Comparison of ENCODE assay signal across 9 mouse cellular contexts in genomic region chr1:21960421-21961250, GRCm38 (mm10). TPM values are rescaled to one million over a fixed set of nuclear protein-coding genes. Genes with fewer than 3 reads are reported as not detected.
DNase-seq lines count a peak whose midpoint lies in the region; ATAC-seq and TF ChIP-seq lines count a peak whose summit lies in the region.
"Had no signal": no experiment of that assay in that cellular context is flagged by ENCODE, and none has a peak within 500 bp of the region (broad histone marks: within the 10 kb centered on the region; RNA-seq: fewer than 3 reads in every experiment).

No protein-coding gene starts in this region.

- H3K36me3 ChIP-seq in forebrain, embryonic 15.5 days, result no peaks in the 10 kb centered on the region
- H3K36me3 ChIP-seq in hindbrain, embryonic 12.5 days, result no peaks in the 10 kb centered on the region
- no peaks in the 10 kb centered on the region for H3K36me3 ChIP-seq in limb, embryonic 10.5 days
- no peaks in the 10 kb centered on the region for H3K36me3 ChIP-seq in midbrain, embryonic 11.5 days (ENCODE audit: control insufficient read depth, insufficient read depth, low read length)
- H3K36me3 ChIP-seq: G1E had no signal

- peak; percentile 74 for ATAC-seq in forebrain, embryonic 15.5 days (replicated peaks)
- ATAC-seq in hindbrain, embryonic 12.5 days (ENCODE audit: low FRiP score), result peak; percentile 35
- ATAC-seq in midbrain, embryonic 11.5 days (ENCODE audit: low FRiP score), result peak; percentile 76

- peak in 1 of 2 experiments; percentile 29 for DNase-seq in cerebellum, adult 2 months
- no peak for DNase-seq in cerebellum, adult 9-10 months
- peak; percentile 53 for DNase-seq in R1 (ENCODE audit: low read depth, low spot score)
- DNase-seq in limb, embryonic 10.5 days (ENCODE audit: low spot score), result peak; percentile 64
- peak; percentile 94 for DNase-seq in midbrain, embryonic 11.5 days (ENCODE audit: low spot score, missing footprints)
- peak; percentile 80 to 81 for DNase-seq in spleen, postnatal 36 days (ENCODE audit: low spot score in 2 of 2)

- H3K9ac ChIP-seq in forebrain, embryonic 15.5 days (replicated peaks), result peak overlapping the region; percentile 61
- peak overlapping the region; percentile 70 for H3K9ac ChIP-seq in hindbrain, embryonic 12.5 days
- H3K9ac ChIP-seq in midbrain, embryonic 11.5 days (ENCODE audit: low read length), result peak overlapping the region; percentile 66

- TF ChIP-seq CTCF in cerebellum, adult 2 months (IDR thresholded peaks at IDR 0.05; ENCODE audit: borderline replicate concordance, insufficient read depth, low read depth, low read length), result no peak

- peak overlapping the region; percentile 20 for H3K4me3 ChIP-seq in cerebellum, adult 2 months (replicated peaks; ENCODE audit: insufficient read depth, low read depth, low read length)
- peak overlapping the region; percentile 67 for H3K4me3 ChIP-seq in forebrain, embryonic 15.5 days
- H3K4me3 ChIP-seq in hindbrain, embryonic 12.5 days, result peak overlapping the region; percentile 80
- H3K4me3 ChIP-seq in limb, embryonic 10.5 days, result peak overlapping the region; percentile 74
- peak overlapping the region; percentile 63 for H3K4me3 ChIP-seq in midbrain, embryonic 11.5 days (ENCODE audit: low read depth, low read length)

- TF ChIP-seq POLR2A in cerebellum, adult 2 months (IDR thresholded peaks at IDR 0.05; ENCODE audit: borderline replicate concordance, insufficient read depth, low read length), result no peak

- no peaks in the 10 kb centered on the region for H3K9me3 ChIP-seq in forebrain, embryonic 15.5 days
- no peaks in the 10 kb centered on the region for H3K9me3 ChIP-seq in hindbrain, embryonic 12.5 days (replicated peaks)
- H3K9me3 ChIP-seq in limb, embryonic 10.5 days (replicated peaks), result no peaks in the 10 kb centered on the region
- H3K9me3 ChIP-seq in midbrain, embryonic 11.5 days (ENCODE audit: control insufficient read depth, low read length), result no peaks in the 10 kb centered on the region

- H3K27me3 ChIP-seq in cerebellum, adult 2 months (ENCODE audit: control insufficient read depth, insufficient read depth, low read length), result peaks cover 2% of the 10 kb centered on the region; the same call in 1 of the 2 replicates
- H3K27me3 ChIP-seq in forebrain, embryonic 15.5 days, result no peaks in the 10 kb centered on the region
- H3K27me3 ChIP-seq in hindbrain, embryonic 12.5 days, result peaks cover 23% of the 10 kb centered on the region
- peaks cover 38% of the 10 kb centered on the region for H3K27me3 ChIP-seq in limb, embryonic 10.5 days (ENCODE audit: low read depth, poor library complexity, severe bottlenecking)
- peaks cover 14% of the 10 kb centered on the region; the same call in 1 of the 2 replicates for H3K27me3 ChIP-seq in midbrain, embryonic 11.5 days (ENCODE audit: control insufficient read depth, insufficient read depth, low read length)

- WGBS in cerebellum, adult 2 months, result 1% methylated on average over 48 of the region's 48 CpGs
- WGBS in forebrain, embryonic 15.5 days, result under 1% methylated on average over 48 of the region's 48 CpGs
- under 1% methylated on average over 47 of the region's 48 CpGs for WGBS in hindbrain, embryonic 12.5 days
- under 1% methylated on average over 48 of the region's 48 CpGs for WGBS in limb, embryonic 10.5 days
- WGBS in midbrain, embryonic 11.5 days, result under 1% methylated on average over 48 of the region's 48 CpGs

- no peak overlapping the region for H3K27ac ChIP-seq in cerebellum, adult 2 months (ENCODE audit: insufficient read depth, low read length)
- peak overlapping the region; percentile 54; the same call in 1 of the 2 replicates for H3K27ac ChIP-seq in forebrain, embryonic 15.5 days (replicated peaks)
- no peak overlapping the region; the same call in 1 of the 2 replicates for H3K27ac ChIP-seq in hindbrain, embryonic 12.5 days
- peak overlapping the region; percentile 82 for H3K27ac ChIP-seq in limb, embryonic 10.5 days
- H3K27ac ChIP-seq in midbrain, embryonic 11.5 days (ENCODE audit: low read depth, low read length), result no peak overlapping the region

- peak overlapping the region; percentile 94 for H3K4me2 ChIP-seq in forebrain, embryonic 15.5 days (replicated peaks)
- H3K4me2 ChIP-seq in hindbrain, embryonic 12.5 days (replicated peaks), result peak overlapping the region; percentile 98
- peak overlapping the region; percentile 96 for H3K4me2 ChIP-seq in midbrain, embryonic 11.5 days

- no peaks in the 10 kb centered on the region for H3K4me1 ChIP-seq in cerebellum, adult 2 months (ENCODE audit: control insufficient read depth, insufficient read depth, low read length)
- peaks cover 16% of the 10 kb centered on the region for H3K4me1 ChIP-seq in forebrain, embryonic 15.5 days
- peaks cover 13% of the 10 kb centered on the region for H3K4me1 ChIP-seq in hindbrain, embryonic 12.5 days
- peaks cover 26% of the 10 kb centered on the region for H3K4me1 ChIP-seq in limb, embryonic 10.5 days
- 0 out of 2 replicates have a peak, but pooled peaks cover 2% of the 10 kb centered on the region for H3K4me1 ChIP-seq in midbrain, embryonic 11.5 days (ENCODE audit: control insufficient read depth, insufficient read depth, low read length)

RNA-seq across cellular contexts. Expression of gene Kcnq5, which starts 1.1 kb away (rescaled TPM):
- 1.3 and 1.8 TPM in 2 replicates for polyA plus RNA-seq in cerebellum, adult 2 months (2012; rRNA removed)
- polyA plus RNA-seq in forebrain, embryonic 15.5 days (2015; fragmentation: Nextera tagmentation; extraction: Ambion mirVana), result 2.3 and 3.3 TPM in 2 replicates
- polyA plus RNA-seq in hindbrain, embryonic 12.5 days (2016; fragmentation: Nextera tagmentation; extraction: Ambion mirVana), result 2.3 and 2.4 TPM in 2 replicates
- polyA plus RNA-seq in limb, embryonic 10.5 days (2016; fragmentation: Nextera tagmentation; extraction: Ambion mirVana), result 0.81 and 1.1 TPM in 2 replicates
- polyA plus RNA-seq in midbrain, embryonic 11.5 days (2014; fragmentation: Nextera tagmentation; extraction: Ambion mirVana), result 0.30 and 0.66 TPM in 2 replicates
- polyA plus RNA-seq: G1E had no signal

Comparison
In these comparisons a context has a peak if more than half of its experiments do, and no peak if none do; other contexts are left out.
1. H3K27ac ChIP-seq: peak in forebrain, embryonic 15.5 days (single experiment) and limb, embryonic 10.5 days (single experiment); none in cerebellum, adult 2 months (single experiment), hindbrain, embryonic 12.5 days (single experiment) and midbrain, embryonic 11.5 days (single experiment).
2. H3K4me3 ChIP-seq: peak in every context shown above with its lines; median percentile 80 in hindbrain, embryonic 12.5 days; 74 in limb, embryonic 10.5 days; 67 in forebrain, embryonic 15.5 days; 63 in midbrain, embryonic 11.5 days; 20 in cerebellum, adult 2 months.
3. Peak in every context shown above with its lines, with median percentiles within 50 percentile points of each other: ATAC-seq, H3K4me2 ChIP-seq and H3K9ac ChIP-seq.